In genomic region chr11:96070353-96070752, GRCm38 (mm10) we compare ENCODE assay signal across 28 mouse cellular contexts. TPM values are rescaled to one million over a fixed set of nuclear protein-coding genes. Genes with fewer than 3 reads are reported as not detected.
DNase-seq lines count a peak whose midpoint lies in the region; ATAC-seq and TF ChIP-seq lines count a peak whose summit lies in the region.
"Had no signal": no experiment of that assay in that cellular context is flagged by ENCODE, and none has a peak within 500 bp of the region (broad histone marks: within the 10 kb centered on the region; RNA-seq: fewer than 3 reads in every experiment).

No protein-coding gene starts in this region.

- no peaks in the 10 kb centered on the region for H3K4me1 ChIP-seq in intestine, postnatal 0 days (replicated peaks; ENCODE audit: control insufficient read depth, insufficient read depth, low read length)
- peaks cover 13% of the 10 kb centered on the region; the same call in 1 of the 2 replicates for H3K4me1 ChIP-seq in intestine, embryonic 15.5 days (replicated peaks)
- H3K4me1 ChIP-seq in kidney, embryonic 15.5 days: peaks cover 20% of the 10 kb centered on the region

- ATAC-seq in intestine, postnatal 0 days: no peak
- ATAC-seq in intestine, embryonic 15.5 days: no peak
- ATAC-seq in kidney, embryonic 15.5 days (replicated peaks; ENCODE audit: low FRiP score): no peak
- ATAC-seq: activated CD4-positive, CD25-positive, alpha-beta regulatory T cell, adult 4 months; CD4-positive, CD25-positive, alpha-beta regulatory T cell, adult 4 months; forebrain, embryonic 16.5 days; hindbrain, postnatal 0 days; Patski had no signal

- H3K4me2 ChIP-seq in intestine, postnatal 0 days (replicated peaks; ENCODE audit: low read depth): no peak overlapping the region
- H3K4me2 ChIP-seq in intestine, embryonic 15.5 days (replicated peaks): no peak overlapping the region
- H3K4me2 ChIP-seq in kidney, embryonic 15.5 days: no peak overlapping the region
- H3K4me2 ChIP-seq: embryonic facial prominence, embryonic 12.5 days; forebrain, embryonic 12.5 days; heart, embryonic 15.5 days; hindbrain, embryonic 13.5 days had no signal

- no peaks in the 10 kb centered on the region for H3K27me3 ChIP-seq in intestine, postnatal 0 days (replicated peaks; ENCODE audit: control insufficient read depth, insufficient read depth, low read length)
- no peaks in the 10 kb centered on the region for H3K27me3 ChIP-seq in intestine, embryonic 15.5 days (replicated peaks)
- no peaks in the 10 kb centered on the region for H3K27me3 ChIP-seq in kidney, embryonic 15.5 days
- H3K27me3 ChIP-seq: embryonic facial prominence, embryonic 12.5 days; forebrain, embryonic 12.5 days; heart, embryonic 15.5 days; hindbrain, embryonic 13.5 days; Patski had no signal

- peaks cover 16% of the 10 kb centered on the region for H3K36me3 ChIP-seq in intestine, postnatal 0 days (ENCODE audit: control insufficient read depth, insufficient read depth)
- no peaks in the 10 kb centered on the region for H3K36me3 ChIP-seq in intestine, embryonic 15.5 days
- H3K36me3 ChIP-seq in kidney, embryonic 15.5 days: peaks cover 36% of the 10 kb centered on the region

- no peak overlapping the region for H3K4me3 ChIP-seq in intestine, postnatal 0 days (ENCODE audit: low read depth, low read length)
- no peak overlapping the region for H3K4me3 ChIP-seq in intestine, embryonic 15.5 days (replicated peaks)
- no peak overlapping the region for H3K4me3 ChIP-seq in kidney, embryonic 15.5 days (replicated peaks)
- H3K4me3 ChIP-seq: embryonic facial prominence, embryonic 12.5 days; forebrain, embryonic 12.5 days; heart, embryonic 15.5 days; hindbrain, embryonic 13.5 days had no signal

- TF ChIP-seq CTCF in intestine, postnatal 0 days (IDR thresholded peaks at IDR 0.05; ENCODE audit: low read depth): no peak

- 89% methylated on average over 7 of the region's 7 CpGs for WGBS in intestine, postnatal 0 days
- WGBS in intestine, embryonic 15.5 days: 91% methylated on average over 7 of the region's 7 CpGs
- WGBS in kidney, embryonic 15.5 days: 86% methylated on average over 7 of the region's 7 CpGs

- DNase-seq in adrenal gland, postnatal 10 days: peak; percentile 58
- DNase-seq in adrenal gland, postnatal 4 days (ENCODE audit: low spot score in 2 of 2): no peak
- DNase-seq in kidney, postnatal 36 days: peak; percentile 22 to 49
- no peak for DNase-seq in heart, adult 9 months (ENCODE audit: low spot score in 2 of 2)
- DNase-seq: B cell, adult 2 months; cerebellum, adult 11-12 months; cerebellum, adult 9-10 months; cerebellum, postnatal 25 days; gastrocnemius, postnatal 10 days; heart, adult 18-20 months; heart, postnatal 14 days had no signal

- no peak overlapping the region for H3K9ac ChIP-seq in intestine, postnatal 0 days (ENCODE audit: low read depth, low read length)
- H3K9ac ChIP-seq in intestine, embryonic 15.5 days: no peak overlapping the region
- no peak overlapping the region for H3K9ac ChIP-seq in kidney, embryonic 15.5 days
- H3K9ac ChIP-seq: embryonic facial prominence, embryonic 12.5 days; forebrain, embryonic 12.5 days; heart, embryonic 15.5 days; hindbrain, embryonic 13.5 days had no signal

- 0 out of 2 replicates have a peak overlapping the region, but pooled peaks have one; percentile 36 for H3K27ac ChIP-seq in intestine, postnatal 0 days (ENCODE audit: low read depth, low read length)
- H3K27ac ChIP-seq in intestine, embryonic 15.5 days: no peak overlapping the region
- H3K27ac ChIP-seq in kidney, embryonic 15.5 days: no peak overlapping the region
- H3K27ac ChIP-seq: embryonic facial prominence, embryonic 12.5 days; forebrain, embryonic 12.5 days; heart, embryonic 15.5 days; hindbrain, embryonic 13.5 days; hindbrain, postnatal 0 days had no signal

- no peaks in the 10 kb centered on the region for H3K9me3 ChIP-seq in intestine, postnatal 0 days (ENCODE audit: control insufficient read depth)
- no peaks in the 10 kb centered on the region for H3K9me3 ChIP-seq in intestine, embryonic 15.5 days
- no peaks in the 10 kb centered on the region for H3K9me3 ChIP-seq in kidney, embryonic 15.5 days (replicated peaks)
- H3K9me3 ChIP-seq: embryonic facial prominence, embryonic 12.5 days; forebrain, embryonic 12.5 days; heart, embryonic 15.5 days; hindbrain, embryonic 13.5 days had no signal

RNA-seq across cellular contexts. Expression of gene Atp5g1, which starts 5.1 kb away (rescaled TPM):
- 100 to 1,000 TPM; 267 to 394 TPM for total RNA-seq in adrenal gland, postnatal 10 days (2021)
- 100 to 1,000 TPM; 332 to 356 TPM for total RNA-seq in adrenal gland, postnatal 4 days (2021)
- polyA plus RNA-seq in intestine, postnatal 0 days (2015; fragmentation: Nextera tagmentation; extraction: Ambion mirVana): 1,112 and 1,236 TPM in 2 replicates
- polyA plus RNA-seq in intestine, embryonic 15.5 days (2015; fragmentation: Nextera tagmentation; extraction: Ambion mirVana): 930 and 1,145 TPM in 2 replicates
- polyA plus RNA-seq in kidney, embryonic 15.5 days (2015; fragmentation: Nextera tagmentation; extraction: Ambion mirVana): 648 and 705 TPM in 2 replicates

RNA-seq across cellular contexts. Expression of gene Ube2z, which starts 5.2 kb away (rescaled TPM):
- 10 to 100 TPM; 41.7 to 44.6 TPM for total RNA-seq in adrenal gland, postnatal 10 days (2021)
- 10 to 100 TPM; 54.9 to 57.8 TPM for total RNA-seq in adrenal gland, postnatal 4 days (2021)
- polyA plus RNA-seq in intestine, postnatal 0 days (2015; fragmentation: Nextera tagmentation; extraction: Ambion mirVana): 24.8 and 25.0 TPM in 2 replicates
- 35.3 and 37.1 TPM in 2 replicates for polyA plus RNA-seq in intestine, embryonic 15.5 days (2015; fragmentation: Nextera tagmentation; extraction: Ambion mirVana)
- 40.6 and 42.0 TPM in 2 replicates for polyA plus RNA-seq in kidney, embryonic 15.5 days (2015; fragmentation: Nextera tagmentation; extraction: Ambion mirVana)

RNA-seq across cellular contexts. Expression of gene Snf8, which starts 35.7 kb away (rescaled TPM):
- 10 to 100 TPM; 68.5 to 72.3 TPM for total RNA-seq in adrenal gland, postnatal 10 days (2021)
- total RNA-seq in adrenal gland, postnatal 4 days (2021): 10 to 100 TPM; 74.3 to 78.8 TPM
- 91.8 and 99.2 TPM in 2 replicates for polyA plus RNA-seq in intestine, postnatal 0 days (2015; fragmentation: Nextera tagmentation; extraction: Ambion mirVana)
- 96.3 and 105 TPM in 2 replicates for polyA plus RNA-seq in intestine, embryonic 15.5 days (2015; fragmentation: Nextera tagmentation; extraction: Ambion mirVana)
- polyA plus RNA-seq in kidney, embryonic 15.5 days (2015; fragmentation: Nextera tagmentation; extraction: Ambion mirVana): 98.3 and 99.0 TPM in 2 replicates

RNA-seq across cellular contexts. Expression of gene Calcoco2, which starts 41.4 kb away (rescaled TPM):
- total RNA-seq in adrenal gland, postnatal 10 days (2021): not detected
- total RNA-seq in adrenal gland, postnatal 4 days (2021): not detected
- polyA plus RNA-seq in intestine, postnatal 0 days (2015; fragmentation: Nextera tagmentation; extraction: Ambion mirVana): not detected in 2 replicates
- polyA plus RNA-seq in intestine, embryonic 15.5 days (2015; fragmentation: Nextera tagmentation; extraction: Ambion mirVana): not detected in 2 replicates
- not detected in 2 replicates for polyA plus RNA-seq in kidney, embryonic 15.5 days (2015; fragmentation: Nextera tagmentation; extraction: Ambion mirVana)
- total RNA-seq: adrenal gland, adult 18-20 months; gastrocnemius, postnatal 10 days; gastrocnemius, postnatal 4 days; heart, adult 18-20 months; heart, postnatal 14 days; hematopoietic stem cell, adult 5-6 weeks; hindbrain, postnatal 0 days had no signal
- polyA plus RNA-seq: activated CD4-positive, CD25-positive, alpha-beta regulatory T cell, adult 4 months; CD4-positive, CD25-positive, alpha-beta regulatory T cell, adult 4 months; cortical plate, adult 2 months; embryonic facial prominence, embryonic 12.5 days; forebrain, embryonic 12.5 days; frontal cortex, adult 2 months; heart, embryonic 15.5 days; hindbrain, embryonic 13.5 days; Patski had no signal

RNA-seq across cellular contexts. Expression of gene Gip, which starts 46.0 kb away (rescaled TPM):
- not detected for total RNA-seq in adrenal gland, postnatal 10 days (2021)
- not detected for total RNA-seq in adrenal gland, postnatal 4 days (2021)
- 142 and 149 TPM in 2 replicates for polyA plus RNA-seq in intestine, postnatal 0 days (2015; fragmentation: Nextera tagmentation; extraction: Ambion mirVana)
- polyA plus RNA-seq in intestine, embryonic 15.5 days (2015; fragmentation: Nextera tagmentation; extraction: Ambion mirVana): 4.9 and 5.8 TPM in 2 replicates
- not detected in 2 replicates for polyA plus RNA-seq in kidney, embryonic 15.5 days (2015; fragmentation: Nextera tagmentation; extraction: Ambion mirVana)
- total RNA-seq: adrenal gland, adult 18-20 months; gastrocnemius, postnatal 10 days; gastrocnemius, postnatal 4 days; heart, adult 18-20 months; heart, postnatal 14 days; hematopoietic stem cell, adult 5-6 weeks; hindbrain, postnatal 0 days had no signal
- polyA plus RNA-seq: activated CD4-positive, CD25-positive, alpha-beta regulatory T cell, adult 4 months; CD4-positive, CD25-positive, alpha-beta regulatory T cell, adult 4 months; cortical plate, adult 2 months; embryonic facial prominence, embryonic 12.5 days; forebrain, embryonic 12.5 days; forebrain, embryonic 16.5 days; frontal cortex, adult 2 months; heart, embryonic 15.5 days; hindbrain, embryonic 13.5 days; hindbrain, postnatal 0 days; Patski had no signal

Comparison
In these comparisons a context has a peak if more than half of its experiments do, and no peak if none do; other contexts are left out.
1. DNase-seq: peak in adrenal gland, postnatal 10 days (single experiment) and kidney, postnatal 36 days (2 of 2); none in adrenal gland, postnatal 4 days (0 of 2) and heart, adult 9 months (0 of 2).